Mouse (Mus musculus) hindbrain, embryonic 13.5 days (tissue): ENCODE measurements around the gene Mecr. TPM values are rescaled to one million over a fixed set of nuclear protein-coding genes. Genes with fewer than 3 reads are reported as not detected.

Experiments
- polyA plus RNA-seq: library from polyadenylated mRNA; unstranded; fragments of >200 nt; fragmentation: Nextera tagmentation; extraction: Ambion mirVana; gene quantifications from 2 replicates; pipeline ENCODE4 v1.2.1, GENCODE M21; 2015

Gene Mecr
- polyA plus RNA-seq, 1 experiment from 2014 or later: 38.5 TPM

Other genes starting within 250 kb of the Mecr start
- gene Ptpru, start 5.2 kb upstream of the Mecr start, polyA plus RNA-seq: 13.2 and 18.6 TPM in 2 replicates
- gene Srsf4, start 30.1 kb downstream of the Mecr start, polyA plus RNA-seq: 115 and 119 TPM in 2 replicates
- gene Tmem200b, start 78.3 kb downstream of the Mecr start, polyA plus RNA-seq: not detected in 2 replicates
- not detected in 2 replicates for gene Gm10300, start 231.2 kb downstream of the Mecr start, polyA plus RNA-seq
- 94.7 and 95.1 TPM in 2 replicates for gene Epb41, start 231.9 kb downstream of the Mecr start, polyA plus RNA-seq